Mouse (Mus musculus): Measurements from ENCODE around the gene Rbpj. TPM values are rescaled to one million over a fixed set of nuclear protein-coding genes. Genes with fewer than 3 reads are reported as not detected.

Rbpj gene
- polyA plus RNA-seq, 2 experiments: 6.5 to 7.0 TPM

GRCm38 (mm10) chr5:53557544-53558260, 91.8 kb downstream of the Rbpj start:
- Histone ChIP-seq H3K4me1 (replicated peaks; ENCODE audit: control insufficient read depth in 2 of 2, insufficient read depth in 2 of 2, low read length in 1 of 2) (no peaks in the 10 kb centered on the region), H3K4me3 (ENCODE audit: insufficient read depth in 1 of 2, low read depth in 2 of 2, low read length in 2 of 2) (no peak overlapping the region), H3K36me3 (replicated peaks; ENCODE audit: control insufficient read depth, insufficient read depth, low read depth) (no peaks in the 10 kb centered on the region), H3K4me2 (ENCODE audit: low read depth) (no peak overlapping the region), H3K27ac (no peak overlapping the region), H3K9me3 (ENCODE audit: control insufficient read depth, low read length) (no peaks in the 10 kb centered on the region), H3K9ac (replicated peaks) (no peak overlapping the region), H3K27me3 (ENCODE audit: control insufficient read depth, insufficient read depth, low read length) (no peaks in the 10 kb centered on the region)
- 71% methylated on average over 6 of the region's 6 CpGs for WGBS (ENCODE audit: insufficient replicate concordance)
- TF ChIP-seq CTCF (IDR thresholded peaks at IDR 0.05; ENCODE audit: low read depth) (no peak), EP300 (IDR thresholded peaks at IDR 0.05; ENCODE audit: low read depth) (no peak)
- DNase-seq (ENCODE audit: low read depth in 3 of 3, low spot score in 3 of 3) (no peak), ATAC-seq (ENCODE audit: insufficient read depth) (no peak)

GRCm38 (mm10) chr5:53561160-53561559, 95.2 kb downstream of the Rbpj start:
- DNase-seq (ENCODE audit: low read depth in 3 of 3, low spot score in 3 of 3) (no peak), ATAC-seq (ENCODE audit: insufficient read depth) (no peak)
- H3K9me3 ChIP-seq (ENCODE audit: control insufficient read depth, low read length): no peaks in the 10 kb centered on the region
- TF ChIP-seq CTCF (IDR thresholded peaks at IDR 0.05; ENCODE audit: low read depth) (no peak), EP300 (IDR thresholded peaks at IDR 0.05; ENCODE audit: low read depth) (no peak)
- no peak overlapping the region for H3K27ac ChIP-seq
- no peaks in the 10 kb centered on the region for H3K27me3 ChIP-seq (ENCODE audit: control insufficient read depth, insufficient read depth, low read length)
- WGBS (ENCODE audit: insufficient replicate concordance): 67% methylated on average over 7 of the region's 7 CpGs
- no peak overlapping the region for H3K9ac ChIP-seq (replicated peaks)
- H3K4me2 ChIP-seq (ENCODE audit: low read depth): no peak overlapping the region
- no peaks in the 10 kb centered on the region for H3K4me1 ChIP-seq (replicated peaks; ENCODE audit: control insufficient read depth in 2 of 2, insufficient read depth in 2 of 2, low read length in 1 of 2)
- H3K4me3 ChIP-seq (ENCODE audit: insufficient read depth in 1 of 2, low read depth in 2 of 2, low read length in 2 of 2): no peak overlapping the region
- H3K36me3 ChIP-seq (replicated peaks; ENCODE audit: control insufficient read depth, insufficient read depth, low read depth): no peaks in the 10 kb centered on the region

DNA sequence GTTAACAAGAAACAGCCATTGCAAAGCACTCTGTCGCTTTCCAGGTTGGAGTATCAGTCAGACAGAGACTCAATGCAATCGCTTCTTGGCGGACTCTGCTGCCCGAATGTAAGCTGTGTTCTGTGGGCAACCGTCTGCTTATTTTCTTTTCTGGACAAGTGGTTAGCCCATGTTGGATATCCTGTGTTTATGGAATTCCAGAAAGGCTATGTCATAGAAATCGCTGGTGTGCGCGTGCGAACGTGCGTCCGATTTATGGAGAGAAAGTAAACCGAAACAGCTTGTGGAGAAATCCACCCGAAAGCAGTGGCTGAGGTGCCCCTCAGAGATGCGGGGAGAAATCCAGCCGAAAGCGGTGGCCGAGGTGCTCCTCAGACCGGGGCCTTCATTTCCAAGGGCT, 98.4 kb downstream of the Rbpj start:
- WGBS (ENCODE audit: insufficient replicate concordance): 76% methylated on average over 19 of the region's 19 CpGs
- no peak overlapping the region for H3K4me3 ChIP-seq (ENCODE audit: insufficient read depth in 1 of 2, low read depth in 2 of 2, low read length in 2 of 2)
- H3K4me1 ChIP-seq (replicated peaks; ENCODE audit: control insufficient read depth in 2 of 2, insufficient read depth in 2 of 2, low read length in 1 of 2): no peaks in the 10 kb centered on the region
- ATAC-seq (ENCODE audit: insufficient read depth): no peak
- H3K4me2 ChIP-seq (ENCODE audit: low read depth): no peak overlapping the region
- H3K36me3 ChIP-seq (replicated peaks; ENCODE audit: control insufficient read depth, insufficient read depth, low read depth): no peaks in the 10 kb centered on the region
- H3K9me3 ChIP-seq (ENCODE audit: control insufficient read depth, low read length): no peaks in the 10 kb centered on the region
- H3K27me3 ChIP-seq (ENCODE audit: control insufficient read depth, insufficient read depth, low read length): no peaks in the 10 kb centered on the region
- TF ChIP-seq EP300 (IDR thresholded peaks at IDR 0.05; ENCODE audit: low read depth) (no peak), CTCF (IDR thresholded peaks at IDR 0.05; ENCODE audit: low read depth) (no peak)
- DNase-seq (ENCODE audit: low read depth in 3 of 3, low spot score in 3 of 3): no peak
- H3K9ac ChIP-seq (replicated peaks): no peak overlapping the region
- no peak overlapping the region for H3K27ac ChIP-seq

- DNase-seq (ENCODE audit: low read depth in 3 of 3, low spot score in 3 of 3) (no peak), ATAC-seq (ENCODE audit: insufficient read depth) (no peak)
- no peak overlapping the region for H3K4me3 ChIP-seq (ENCODE audit: insufficient read depth in 1 of 2, low read depth in 2 of 2, low read length in 2 of 2)
- H3K4me1 ChIP-seq (replicated peaks; ENCODE audit: control insufficient read depth in 2 of 2, insufficient read depth in 2 of 2, low read length in 1 of 2): no peaks in the 10 kb centered on the region
- no peaks in the 10 kb centered on the region for H3K27me3 ChIP-seq (ENCODE audit: control insufficient read depth, insufficient read depth, low read length)
- H3K36me3 ChIP-seq (replicated peaks; ENCODE audit: control insufficient read depth, insufficient read depth, low read depth): no peaks in the 10 kb centered on the region
- H3K27ac ChIP-seq: no peak overlapping the region
- WGBS (ENCODE audit: insufficient replicate concordance): 57% methylated on average over 5 of the region's 5 CpGs
- H3K9me3 ChIP-seq (ENCODE audit: control insufficient read depth, low read length): no peaks in the 10 kb centered on the region
- no peak overlapping the region for H3K9ac ChIP-seq (replicated peaks)
- no peak overlapping the region for H3K4me2 ChIP-seq (ENCODE audit: low read depth)
- TF ChIP-seq EP300 (IDR thresholded peaks at IDR 0.05; ENCODE audit: low read depth): no peak
- TF ChIP-seq CTCF (IDR thresholded peaks at IDR 0.05; ENCODE audit: low read depth): no peak
Measured at GRCm38 (mm10) chr5:53565213-53565794, 99.4 kb downstream of the Rbpj start.

DNA sequence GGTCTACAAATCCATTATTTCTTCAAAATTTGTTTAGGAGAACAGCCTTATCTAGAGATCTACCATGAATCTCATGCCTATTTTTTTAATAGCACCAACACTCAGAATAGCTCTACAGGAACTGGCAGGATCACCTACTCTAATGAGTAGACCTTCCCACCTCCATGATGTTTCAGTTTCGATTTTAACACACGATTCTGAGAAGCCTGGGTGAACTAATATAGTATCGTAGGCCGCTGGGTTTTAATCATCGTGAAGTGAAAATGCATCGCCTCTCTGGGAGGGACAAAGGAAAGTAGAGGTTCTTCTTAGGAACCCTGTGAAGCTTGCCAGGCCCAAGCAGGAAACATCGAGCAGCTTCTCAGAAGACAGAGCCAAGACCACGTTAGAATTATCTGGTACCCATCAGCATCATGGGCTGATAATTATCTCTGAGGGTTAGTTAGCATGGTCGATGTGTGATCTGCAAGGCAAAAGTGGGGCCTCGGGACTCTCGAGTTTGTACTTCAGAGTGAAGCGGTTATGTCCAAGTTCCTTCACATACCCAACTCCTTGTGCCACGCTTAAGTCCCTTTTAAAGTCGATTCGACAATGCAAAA, 100.6 kb downstream of the Rbpj start:
- Histone ChIP-seq H3K4me2 (ENCODE audit: low read depth) (no peak overlapping the region), H3K9me3 (ENCODE audit: control insufficient read depth, low read length) (no peaks in the 10 kb centered on the region), H3K27ac (no peak overlapping the region), H3K36me3 (replicated peaks; ENCODE audit: control insufficient read depth, insufficient read depth, low read depth) (no peaks in the 10 kb centered on the region), H3K27me3 (ENCODE audit: control insufficient read depth, insufficient read depth, low read length) (no peaks in the 10 kb centered on the region), H3K4me1 (replicated peaks; ENCODE audit: control insufficient read depth in 2 of 2, insufficient read depth in 2 of 2, low read length in 1 of 2) (no peaks in the 10 kb centered on the region), H3K9ac (replicated peaks) (no peak overlapping the region), H3K4me3 (ENCODE audit: insufficient read depth in 1 of 2, low read depth in 2 of 2, low read length in 2 of 2) (no peak overlapping the region)
- WGBS (ENCODE audit: insufficient replicate concordance): 67% methylated on average over 15 of the region's 15 CpGs
- DNase-seq (ENCODE audit: low read depth in 3 of 3, low spot score in 3 of 3) (no peak), ATAC-seq (ENCODE audit: insufficient read depth) (no peak)
- no peak for TF ChIP-seq CTCF (IDR thresholded peaks at IDR 0.05; ENCODE audit: low read depth)
- TF ChIP-seq EP300 (IDR thresholded peaks at IDR 0.05; ENCODE audit: low read depth): no peak
